Mouse (Mus musculus) ES-E14 (cell line): ENCODE data around the gene Glg1.

Experiments
- CHD2 ChIP-seq: IDR thresholded peaks from 2 replicates; pipeline ENCODE4 v1.6.1; 2014; ENCODE audit warnings: mild to moderate bottlenecking, low read depth, low read length, inconsistent platforms
- MAFK ChIP-seq: IDR thresholded peaks from 2 replicates; pipeline ENCODE4 v1.6.1; 2014; ENCODE audit warnings: mild to moderate bottlenecking, low read depth, low read length, inconsistent platforms; ENCODE audit not compliant: insufficient read depth
- ZC3H11A ChIP-seq: IDR thresholded peaks from 2 replicates; pipeline ENCODE4 v1.6.1; 2012; ENCODE audit warnings: low read depth, mild to moderate bottlenecking, inconsistent platforms, low read length, borderline replicate concordance

GRCm38 (mm10) chr8:111258010-111258630, 896 bp downstream of the Glg1 start:
- TF ChIP-seq CHD2 (no peak), MAFK (no peak), ZC3H11A (no peak)
